Mouse (Mus musculus): ENCODE measurements at regions not wholly inside any gene's neighbourhood (a gene's known extent, or its start where the extent isn't known, plus 50 kb on each side); places are given as distances from the start of the nearest gene placed in this dataset.
"Not testable (repeated sequence)": the region's sequence is repeated elsewhere in the genome, so short reads cannot be mapped to it uniquely, and the experiment has no call there.

DNA sequence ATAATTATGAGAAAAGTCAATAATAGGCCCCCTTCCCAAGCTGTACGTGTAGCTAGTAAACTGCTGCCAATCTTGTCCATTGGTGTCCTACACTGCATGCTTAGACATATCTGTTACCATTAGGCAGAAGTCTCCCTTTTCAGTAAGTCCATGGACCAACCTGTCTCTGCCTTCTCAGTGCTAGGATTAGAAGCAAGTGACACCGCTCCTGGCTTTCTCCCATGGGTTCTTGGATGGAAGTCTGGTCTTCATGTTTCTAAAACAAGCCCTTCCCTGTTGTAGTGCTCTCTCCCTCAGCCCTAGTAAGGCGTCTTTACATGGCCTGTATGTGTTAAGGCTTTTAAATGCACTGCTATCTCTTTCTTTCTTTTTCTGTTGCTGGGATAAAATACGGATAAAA lies 412.7 kb upstream of the Id2 start:
- no peak for ATAC-seq
- 87% methylated on average over 4 of the region's 4 CpGs for WGBS

GRCm38 (mm10) chr12:25493233-25493632 lies 396.3 kb upstream of the Id2 start:
- peak; percentile 63 for DNase-seq
- Histone ChIP-seq H3K36me3 (ENCODE audit: insufficient read depth) (no peaks in the 10 kb centered on the region), H3K4me3 (ENCODE audit: low read depth, low read length) (no peak overlapping the region), H3K9me3 (ENCODE audit: low read length) (no peaks in the 10 kb centered on the region), H3K27me3 (ENCODE audit: insufficient read depth, low read length) (no peaks in the 10 kb centered on the region), H3K4me2 (ENCODE audit: low read depth) (no peak overlapping the region), H3K9ac (no peak overlapping the region), H3K4me1 (ENCODE audit: insufficient read depth) (no peaks in the 10 kb centered on the region), H3K27ac (ENCODE audit: low read depth, low read length) (no peak overlapping the region)
- WGBS = 62% methylated on average over 5 of the region's 5 CpGs
- ATAC-seq = peak; percentile 58
- TF ChIP-seq CTCF (IDR thresholded peaks at IDR 0.05; ENCODE audit: low read depth) = no peak

More for the DNA sequence above, 412.7 kb upstream of the Id2 start:
- Histone ChIP-seq H3K9ac (no peak overlapping the region), H3K4me1 (ENCODE audit: insufficient read depth) (no peaks in the 10 kb centered on the region), H3K27ac (ENCODE audit: low read depth, low read length) (no peak overlapping the region), H3K9me3 (ENCODE audit: low read length) (0 out of 2 replicates have a peak, but pooled peaks cover 5% of the 10 kb centered on the region), H3K36me3 (ENCODE audit: insufficient read depth) (no peaks in the 10 kb centered on the region), H3K4me3 (ENCODE audit: low read depth, low read length) (no peak overlapping the region), H3K4me2 (ENCODE audit: low read depth) (no peak overlapping the region), H3K27me3 (ENCODE audit: insufficient read depth, low read length) (no peaks in the 10 kb centered on the region)
- TF ChIP-seq CTCF (IDR thresholded peaks at IDR 0.05; ENCODE audit: low read depth) = no peak
- DNase-seq = no peak

GRCm38 (mm10) chr12:25492483-25493190 lies 395.7 kb upstream of the Id2 start:
- H3K4me3 ChIP-seq (ENCODE audit: low read depth, low read length) = no peak overlapping the region
- H3K36me3 ChIP-seq (ENCODE audit: insufficient read depth) = no peaks in the 10 kb centered on the region
- WGBS = 68% methylated on average over 3 of the region's 3 CpGs
- no peak for DNase-seq
- ATAC-seq = no peak
- no peaks in the 10 kb centered on the region for H3K27me3 ChIP-seq (ENCODE audit: insufficient read depth, low read length)
- no peaks in the 10 kb centered on the region for H3K4me1 ChIP-seq (ENCODE audit: insufficient read depth)
- H3K9ac ChIP-seq = no peak overlapping the region
- H3K27ac ChIP-seq (ENCODE audit: low read depth, low read length) = no peak overlapping the region
- no peaks in the 10 kb centered on the region for H3K9me3 ChIP-seq (ENCODE audit: low read length)
- no peak overlapping the region for H3K4me2 ChIP-seq (ENCODE audit: low read depth)
- TF ChIP-seq CTCF (IDR thresholded peaks at IDR 0.05; ENCODE audit: low read depth) = no peak

DNA sequence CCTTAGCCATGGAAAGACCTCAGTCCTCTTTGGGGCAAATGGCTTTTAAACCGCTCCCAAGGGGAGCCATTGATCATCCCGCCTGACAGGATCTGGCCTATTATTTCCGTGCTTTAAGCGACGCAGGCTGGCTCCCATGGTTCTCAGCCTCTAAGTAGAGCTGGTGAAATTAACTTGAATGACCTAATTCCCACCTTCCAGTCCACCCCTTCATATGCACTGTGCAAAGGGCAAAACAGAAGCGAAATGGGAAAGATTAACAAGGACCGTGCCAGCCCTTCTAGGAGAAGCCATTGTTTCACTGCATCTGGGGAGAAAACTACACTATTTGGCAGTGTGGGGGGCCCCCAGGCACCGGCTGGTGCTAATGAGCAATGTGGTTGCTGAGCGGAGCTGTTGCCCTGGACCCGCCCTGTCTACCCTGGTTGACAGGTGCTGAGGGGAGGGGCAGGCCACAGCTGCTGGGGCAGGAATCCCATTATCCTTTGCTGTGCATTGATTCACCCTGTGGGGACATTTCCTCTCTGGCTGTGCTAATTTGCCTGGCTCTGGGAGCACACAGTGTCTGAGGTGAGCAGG lies 378.3 kb upstream of the Id2 start:
- Histone ChIP-seq H3K9me3 (ENCODE audit: low read length) (no peaks in the 10 kb centered on the region), H3K36me3 (ENCODE audit: insufficient read depth) (no peaks in the 10 kb centered on the region), H3K4me3 (ENCODE audit: low read depth, low read length) (no peak overlapping the region), H3K27ac (ENCODE audit: low read depth, low read length) (no peak overlapping the region; the same call in 1 of the 2 replicates), H3K4me1 (ENCODE audit: insufficient read depth) (peaks cover 10% of the 10 kb centered on the region), H3K27me3 (ENCODE audit: insufficient read depth, low read length) (no peaks in the 10 kb centered on the region), H3K9ac (no peak overlapping the region), H3K4me2 (ENCODE audit: low read depth) (no peak overlapping the region)
- TF ChIP-seq CTCF (IDR thresholded peaks at IDR 0.05; ENCODE audit: low read depth) = no peak
- ATAC-seq (peak; percentile 77), DNase-seq (peak; percentile 26)
- WGBS = 10% methylated on average over 10 of the region's 10 CpGs

- 37% methylated on average over 10 of the region's 10 CpGs for WGBS
- H3K9ac ChIP-seq = no peak overlapping the region
- peak; percentile 37 for DNase-seq
- no peaks in the 10 kb centered on the region for H3K9me3 ChIP-seq (ENCODE audit: low read length)
- H3K36me3 ChIP-seq (ENCODE audit: insufficient read depth) = no peaks in the 10 kb centered on the region
- no peak overlapping the region for H3K4me2 ChIP-seq (ENCODE audit: low read depth)
- H3K27ac ChIP-seq (ENCODE audit: low read depth, low read length) = no peak overlapping the region
- no peak for TF ChIP-seq CTCF (IDR thresholded peaks at IDR 0.05; ENCODE audit: low read depth)
- no peaks in the 10 kb centered on the region for H3K27me3 ChIP-seq (ENCODE audit: insufficient read depth, low read length)
- no peak for ATAC-seq
- no peaks in the 10 kb centered on the region for H3K4me1 ChIP-seq (ENCODE audit: insufficient read depth)
- no peak overlapping the region for H3K4me3 ChIP-seq (ENCODE audit: low read depth, low read length)
Measured at GRCm38 (mm10) chr12:25469181-25469580, 372.2 kb upstream of the Id2 start.

GRCm38 (mm10) chr12:25467789-25468188 lies 370.8 kb upstream of the Id2 start:
- WGBS = 59% methylated on average over 12 of the region's 12 CpGs
- TF ChIP-seq CTCF (IDR thresholded peaks at IDR 0.05; ENCODE audit: low read depth) = no peak
- Histone ChIP-seq H3K9ac (no peak overlapping the region), H3K4me3 (ENCODE audit: low read depth, low read length) (no peak overlapping the region), H3K27me3 (ENCODE audit: insufficient read depth, low read length) (no peaks in the 10 kb centered on the region), H3K36me3 (ENCODE audit: insufficient read depth) (no peaks in the 10 kb centered on the region), H3K9me3 (ENCODE audit: low read length) (no peaks in the 10 kb centered on the region), H3K27ac (ENCODE audit: low read depth, low read length) (no peak overlapping the region), H3K4me2 (ENCODE audit: low read depth) (no peak overlapping the region), H3K4me1 (ENCODE audit: insufficient read depth) (no peaks in the 10 kb centered on the region)
- DNase-seq = no peak
- ATAC-seq = no peak

DNA sequence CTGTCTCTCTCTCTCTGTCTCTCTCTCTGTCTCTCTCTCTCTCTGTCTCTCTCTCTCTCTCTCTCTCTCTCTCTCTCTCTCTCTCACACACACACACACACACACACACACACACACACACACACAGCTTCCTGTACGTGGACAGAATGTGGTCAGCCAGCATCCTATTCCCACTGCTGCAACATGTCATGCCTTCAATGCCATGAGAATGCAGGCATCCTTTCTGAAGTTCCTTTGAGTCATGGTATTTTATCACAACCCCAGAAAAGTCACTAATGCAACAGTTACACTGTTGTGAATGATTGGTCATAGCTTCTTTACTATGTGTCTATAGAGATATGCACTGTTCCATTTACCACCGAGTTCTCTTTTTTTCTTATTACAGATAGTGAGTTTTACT lies 365.8 kb upstream of the Id2 start:
- not testable (repeated sequence) for H3K27ac ChIP-seq (ENCODE audit: low read depth, low read length); H3K36me3 ChIP-seq (ENCODE audit: insufficient read depth); DNase-seq; H3K9me3 ChIP-seq (ENCODE audit: low read length); H3K9ac ChIP-seq; H3K4me2 ChIP-seq (ENCODE audit: low read depth); H3K4me1 ChIP-seq (ENCODE audit: insufficient read depth); H3K4me3 ChIP-seq (ENCODE audit: low read depth, low read length); ATAC-seq; H3K27me3 ChIP-seq (ENCODE audit: insufficient read depth, low read length)
- 77% methylated on average over 2 of the region's 2 CpGs for WGBS

Measured in forebrain, postnatal 0 days (tissue).